Mouse (Mus musculus) C3H10T1/2 (cell line): Measurements from ENCODE around the gene 4930595D18Rik. TPM values are rescaled to one million over a fixed set of nuclear protein-coding genes. Genes with fewer than 3 reads are reported as not detected.

ENCODE experiments used
- polyA plus RNA-seq, 2 experiments: library from polyadenylated mRNA; unstranded; fragments of >200 nt; fragmentation: generic; extraction: Trizol; gene quantifications; one replicate each; pipeline ENCODE4 v1.2.1; 2012; ENCODE audit warnings: missing spikeins in 2 of 2

Gene 4930595D18Rik
- not detected for polyA plus RNA-seq

GRCm38 (mm10) chr12:111184476-111184875 is at the start of gene 4930595D18Rik:
Gene 4930595D18Rik, minus strand, starts transcription at chr12:111184491.

GRCm38 (mm10) chr12:111165831-111166591 is 18.3 kb downstream of the 4930595D18Rik start, which contains the start of gene Traf3:
Gene Traf3, plus strand, starts transcription at chr12:111166370.

Other genes with a start within 250 kb of the 4930595D18Rik start
- 10 to 100 TPM; 11.3 to 12.7 TPM for gene Ankrd9, start 205.5 kb downstream of the 4930595D18Rik start, polyA plus RNA-seq
- gene Rcor1, start 145.1 kb downstream of the 4930595D18Rik start, polyA plus RNA-seq: 1 to 10 TPM in 1 of 2 experiments, under 1 TPM in 1; 0.51 to 8.3 TPM
- 10 to 100 TPM in 1 of 2 experiments, 1 to 10 TPM in 1; 2.0 to 10.1 TPM for gene Traf3, start 18.1 kb downstream of the 4930595D18Rik start, polyA plus RNA-seq
- under 1 TPM; 0.12 to 0.20 TPM for gene Amn, start 86.6 kb upstream of the 4930595D18Rik start, polyA plus RNA-seq
- gene Cdc42bpb, start 193.2 kb upstream of the 4930595D18Rik start, polyA plus RNA-seq: 10 to 100 TPM; 22.2 to 73.2 TPM
- 1 to 10 TPM in 1 of 2 experiments, under 1 TPM in 1; 0.07 to 4.0 TPM for gene Lbhd2, start 222.3 kb upstream of the 4930595D18Rik start, polyA plus RNA-seq
- 10 to 100 TPM; 41.8 to 45.0 TPM for gene Exoc3l4, start 232.5 kb upstream of the 4930595D18Rik start, polyA plus RNA-seq